Mouse (Mus musculus): ENCODE results near the gene Palld.

GRCm38 (mm10) chr8:61556219-61556618 is 346.3 kb downstream of the Palld start:
- no peak for TF ChIP-seq CTCF (IDR thresholded peaks at IDR 0.05; ENCODE audit: extremely low read depth, insufficient read depth, insufficient read length, insufficient replicate concordance)
- no peak for TF ChIP-seq POLR2A (IDR thresholded peaks at IDR 0.05; ENCODE audit: low read depth, low read length)

Data from spleen, adult 2 months (tissue).